Mouse (Mus musculus) erythroblast, embryonic 14.5 days (primary cell): Measurements from ENCODE around the gene Rsrc1.

ENCODE experiments used
- GATA1 ChIP-seq: IDR thresholded peaks from 2 replicates; pipeline ENCODE4 v1.6.1; 2012; ENCODE audit warnings: low read length, inconsistent platforms, mixed read lengths
- TAL1 ChIP-seq: IDR thresholded peaks from 3 replicates; pipeline ENCODE4 v1.6.1; 2012; ENCODE audit warnings: low read length, inconsistent platforms, mixed read lengths

GRCm38 (mm10) chr3:66970261-66970660, 10.9 kb upstream of the Rsrc1 start:
- no peak for TF ChIP-seq GATA1
- no peak for TF ChIP-seq TAL1
